Mouse (Mus musculus): Measurements from ENCODE around the gene Hoxc13. TPM values are rescaled to one million over a fixed set of nuclear protein-coding genes. Genes with fewer than 3 reads are reported as not detected.

Gene Hoxc13
- polyA plus RNA-seq, 1 experiment from 2014 or later, result not detected

DNA sequence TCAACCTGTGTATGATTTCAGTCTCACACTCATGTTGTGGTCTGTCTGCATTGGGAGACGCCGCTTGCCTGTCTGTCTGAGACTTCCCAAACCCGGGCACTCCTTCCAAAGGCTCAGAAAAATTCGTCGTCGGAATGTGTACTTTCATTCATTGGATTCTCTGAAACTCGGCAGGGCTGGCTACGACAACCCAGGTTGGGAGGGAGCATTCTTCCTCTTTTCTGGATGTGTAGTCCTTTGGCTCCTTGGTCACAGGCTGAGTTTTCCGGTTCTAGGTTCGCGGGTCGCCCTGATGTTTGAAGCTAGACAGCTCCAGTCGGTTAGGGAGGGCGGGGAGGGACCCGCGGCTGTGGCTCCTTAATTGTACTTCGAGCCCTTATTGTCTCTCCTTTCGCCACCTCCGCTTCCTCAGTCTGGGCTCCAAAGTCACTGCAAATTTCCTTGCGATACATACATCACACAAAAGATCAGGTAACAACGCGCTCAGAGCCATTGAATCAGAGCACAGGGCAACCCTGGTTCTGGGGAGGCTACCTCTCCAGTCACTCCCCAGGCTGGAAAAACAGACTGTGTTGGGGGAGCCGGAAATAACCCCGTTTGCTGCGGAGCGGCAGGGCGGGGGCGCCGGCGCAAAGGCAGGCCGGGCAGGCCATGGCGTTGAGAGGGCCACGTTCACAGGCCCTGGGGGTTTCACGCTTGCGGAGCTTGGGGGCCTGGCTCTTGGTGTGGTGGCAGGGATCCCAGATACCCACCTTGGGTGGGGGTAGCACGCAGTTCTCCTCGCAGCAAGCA, 55.9 kb downstream of the Hoxc13 start:
- H3K4me1 ChIP-seq (replicated peaks), result peaks cover 6% of the 10 kb centered on the region; the same call in 1 of the 2 replicates
- no peak overlapping the region for H3K27ac ChIP-seq (replicated peaks)
- H3K9ac ChIP-seq, result no peak overlapping the region
- 2% methylated on average over 37 of the region's 37 CpGs for WGBS (ENCODE audit: insufficient replicate concordance)
- no peaks in the 10 kb centered on the region for H3K36me3 ChIP-seq (replicated peaks)
- peak overlapping the region; percentile 30 for H3K4me2 ChIP-seq
- peak overlapping the region; percentile 8; the same call in 1 of the 2 replicates for H3K4me3 ChIP-seq (replicated peaks)
- peaks cover 100% of the 10 kb centered on the region for H3K27me3 ChIP-seq
- ATAC-seq (ENCODE audit: insufficient read depth), result no peak
- H3K9me3 ChIP-seq (replicated peaks), result no peaks in the 10 kb centered on the region

DNA sequence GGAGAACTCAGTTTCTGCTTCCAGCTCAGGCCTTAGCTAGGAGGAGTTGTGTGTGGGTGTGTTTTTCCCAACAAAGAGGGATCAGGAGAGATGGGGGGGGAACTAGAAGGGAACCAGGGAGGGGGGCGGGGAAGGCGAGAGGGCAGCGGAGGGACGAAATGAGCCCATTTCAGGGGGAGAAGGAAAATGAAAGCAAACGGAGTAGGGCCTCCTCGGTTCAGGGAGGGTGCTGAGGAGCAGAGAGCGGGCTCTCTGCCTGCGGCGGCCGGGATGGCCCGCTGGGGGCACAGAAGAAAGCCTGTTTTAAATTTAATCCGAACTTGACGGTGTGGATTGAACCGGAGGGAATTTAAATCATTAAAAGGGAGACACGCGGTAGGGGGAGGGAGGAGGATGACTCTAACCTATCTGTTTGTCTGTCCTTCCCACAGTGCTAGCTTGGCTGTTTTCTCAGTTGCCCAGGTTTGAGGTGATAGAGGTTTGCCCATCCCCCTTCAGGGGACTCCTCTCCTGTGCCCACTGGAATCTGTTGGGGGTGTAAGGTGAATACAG, 56.6 kb downstream of the Hoxc13 start:
- no peaks in the 10 kb centered on the region for H3K36me3 ChIP-seq (replicated peaks)
- peaks cover 6% of the 10 kb centered on the region; the same call in 1 of the 2 replicates for H3K4me1 ChIP-seq (replicated peaks)
- H3K27ac ChIP-seq (replicated peaks), result no peak overlapping the region
- no peak for ATAC-seq (ENCODE audit: insufficient read depth)
- H3K9ac ChIP-seq, result no peak overlapping the region
- peak overlapping the region; percentile 30 for H3K4me2 ChIP-seq
- no peaks in the 10 kb centered on the region for H3K9me3 ChIP-seq (replicated peaks)
- H3K4me3 ChIP-seq (replicated peaks), result peak overlapping the region; percentile 8; the same call in 1 of the 2 replicates
- WGBS (ENCODE audit: insufficient replicate concordance), result 4% methylated on average over 16 of the region's 16 CpGs
- peaks cover 100% of the 10 kb centered on the region for H3K27me3 ChIP-seq

Small RNAs within 50 kb of the gene (microRNA-seq; reads per million reads assigned to microRNA genes)
- 13.4 reads per million, percentile 31 among the genes with 10 or more reads in this experiment for gene Mir196a-2

Other genes with a start within 250 kb of the Hoxc13 start
- gene Atp5g2, start 248.8 kb upstream of the Hoxc13 start, polyA plus RNA-seq (2015; fragmentation: Nextera tagmentation; extraction: Ambion mirVana), result 26.9 and 29.4 TPM in 2 replicates
- gene Calcoco1, start 198.9 kb upstream of the Hoxc13 start, polyA plus RNA-seq (2015; fragmentation: Nextera tagmentation; extraction: Ambion mirVana), result 12.8 and 14.5 TPM in 2 replicates
- not detected in 2 replicates for gene Hoxc12, start 15.7 kb downstream of the Hoxc13 start, polyA plus RNA-seq (2015; fragmentation: Nextera tagmentation; extraction: Ambion mirVana)
- not detected in 2 replicates for gene Hoxc11, start 33.3 kb downstream of the Hoxc13 start, polyA plus RNA-seq (2015; fragmentation: Nextera tagmentation; extraction: Ambion mirVana)
- gene Hoxc10, start 45.7 kb downstream of the Hoxc13 start, polyA plus RNA-seq (2015; fragmentation: Nextera tagmentation; extraction: Ambion mirVana), result not detected in 2 replicates
- gene Hoxc5, start 46.3 kb downstream of the Hoxc13 start, polyA plus RNA-seq (2015; fragmentation: Nextera tagmentation; extraction: Ambion mirVana), result 0.10 and 0.22 TPM in 2 replicates
- not detected in 2 replicates for gene Hoxc9, start 55.3 kb downstream of the Hoxc13 start, polyA plus RNA-seq (2015; fragmentation: Nextera tagmentation; extraction: Ambion mirVana)
- gene Hoxc8, start 69.5 kb downstream of the Hoxc13 start, polyA plus RNA-seq (2015; fragmentation: Nextera tagmentation; extraction: Ambion mirVana), result 0.03 TPM in 1 of 2 replicates, not detected in the other
- 0.09 TPM in 1 of 2 replicates, not detected in the other for gene Hoxc6, start 77.2 kb downstream of the Hoxc13 start, polyA plus RNA-seq (2015; fragmentation: Nextera tagmentation; extraction: Ambion mirVana)
- 0.15 and 0.26 TPM in 2 replicates for gene Hoxc4, start 97.8 kb downstream of the Hoxc13 start, polyA plus RNA-seq (2015; fragmentation: Nextera tagmentation; extraction: Ambion mirVana)
- 4.6 and 5.4 TPM in 2 replicates for gene Smug1, start 246.0 kb downstream of the Hoxc13 start, polyA plus RNA-seq (2015; fragmentation: Nextera tagmentation; extraction: Ambion mirVana)

All from liver, embryonic 15.5 days (tissue).